Mouse (Mus musculus) retina, adult 2 months (tissue): ENCODE results near the gene Qpct.
"Not testable (repeated sequence)": the region's sequence is repeated elsewhere in the genome, so short reads cannot be mapped to it uniquely, and the experiment has no call there.

ENCODE experiments used
- DNase-seq: peaks from one replicate; pipeline ENCODE4 v3.0.0-alpha.2; 2012; ENCODE audit warnings: low read depth, low spot score

Gene Qpct

DNA sequence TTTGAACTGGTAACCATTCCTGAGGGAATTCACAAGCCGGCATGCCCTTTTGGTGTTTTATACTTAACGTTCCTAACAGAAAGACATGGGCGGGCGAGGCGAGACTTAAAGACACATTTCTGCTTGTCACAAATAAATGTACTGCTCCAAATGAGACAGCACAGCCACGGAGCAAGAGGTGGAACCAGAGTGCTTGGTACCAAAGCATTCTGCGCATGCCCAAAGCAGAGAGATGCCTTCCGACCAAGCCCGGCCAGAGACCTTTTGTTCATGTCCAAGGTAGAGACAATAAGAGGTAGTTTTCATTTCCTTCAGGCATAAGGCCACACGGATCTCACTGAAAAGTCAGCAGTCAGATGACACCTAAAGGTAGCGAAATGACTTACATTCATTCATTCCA, 20.2 kb downstream of the Qpct start:
- no peak for DNase-seq

DNA sequence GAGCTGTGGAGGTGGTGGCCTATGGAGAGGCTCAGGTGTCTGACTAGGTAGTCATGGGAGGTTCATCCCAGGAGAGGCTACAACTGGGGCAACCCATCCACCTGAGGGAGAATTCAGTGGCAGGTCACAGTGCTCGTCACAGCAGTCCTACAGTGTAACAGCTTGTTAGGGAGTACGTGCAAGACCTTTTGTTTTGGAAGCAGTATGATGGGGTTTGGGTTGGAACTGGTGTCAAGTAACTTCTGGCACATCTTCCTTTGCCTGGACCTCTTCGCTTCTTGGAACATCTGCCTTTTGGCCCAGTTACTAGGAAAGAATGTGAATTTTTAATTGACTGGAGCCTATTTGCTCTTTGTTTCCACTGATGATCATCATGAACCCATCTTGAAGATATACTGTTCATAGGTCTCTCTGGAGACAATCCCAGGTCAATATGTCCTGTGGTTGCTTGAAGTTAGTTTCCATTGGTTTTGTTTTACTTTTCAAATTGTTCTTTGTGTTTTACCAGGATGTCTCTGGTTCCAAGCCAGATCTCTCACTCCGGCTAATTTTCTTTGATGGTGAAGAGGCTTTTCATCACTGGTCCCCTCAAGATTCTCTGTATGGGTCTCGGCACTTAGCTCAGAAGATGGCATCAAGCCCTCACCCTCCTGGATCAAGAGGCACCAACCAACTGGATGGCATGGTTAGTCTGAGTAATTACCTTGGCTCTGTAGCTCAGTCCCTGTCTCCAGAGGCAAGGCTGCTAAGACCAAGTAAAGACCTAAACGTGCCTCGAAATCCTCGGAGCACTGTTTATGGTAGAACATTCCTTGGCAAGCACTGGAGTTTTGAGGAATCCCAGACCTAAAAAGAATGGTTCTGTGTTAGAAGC, 25.5 kb downstream of the Qpct start:
- no peak for DNase-seq

DNA sequence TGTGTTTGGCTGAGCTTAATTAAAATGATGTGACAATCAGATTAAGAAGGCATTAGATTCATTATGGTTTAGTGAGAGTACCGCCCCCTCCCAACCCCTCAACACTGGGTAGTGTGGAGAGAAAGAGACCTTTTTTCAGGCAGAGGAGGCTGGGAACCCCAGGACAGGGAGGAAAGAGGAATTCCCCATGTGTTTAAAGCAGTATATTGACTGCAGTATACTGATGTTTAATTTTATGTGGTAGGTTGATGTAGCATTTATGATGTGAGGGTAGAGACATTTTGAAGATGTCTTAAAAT, 26.1 kb downstream of the Qpct start:
- no peak for DNase-seq

DNA sequence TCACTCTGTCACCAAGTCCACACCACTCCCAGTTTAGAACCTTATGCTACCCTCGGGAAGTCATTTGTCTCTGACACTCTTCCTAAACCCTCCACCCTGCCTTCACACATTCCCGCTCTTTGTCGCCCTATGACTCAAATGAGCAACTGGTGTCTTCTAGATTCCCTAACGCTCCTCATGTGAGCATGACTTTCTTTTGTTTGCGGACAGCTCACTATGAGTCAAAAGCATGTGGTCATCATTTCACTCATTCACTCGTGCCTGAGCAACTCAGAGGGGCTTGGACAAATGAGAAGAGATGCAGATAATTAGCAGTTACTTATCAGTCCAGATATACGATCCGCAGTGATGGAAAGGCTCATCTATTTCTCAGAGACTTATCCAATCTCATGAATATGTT, 26.5 kb downstream of the Qpct start:
- no peak for DNase-seq

DNA sequence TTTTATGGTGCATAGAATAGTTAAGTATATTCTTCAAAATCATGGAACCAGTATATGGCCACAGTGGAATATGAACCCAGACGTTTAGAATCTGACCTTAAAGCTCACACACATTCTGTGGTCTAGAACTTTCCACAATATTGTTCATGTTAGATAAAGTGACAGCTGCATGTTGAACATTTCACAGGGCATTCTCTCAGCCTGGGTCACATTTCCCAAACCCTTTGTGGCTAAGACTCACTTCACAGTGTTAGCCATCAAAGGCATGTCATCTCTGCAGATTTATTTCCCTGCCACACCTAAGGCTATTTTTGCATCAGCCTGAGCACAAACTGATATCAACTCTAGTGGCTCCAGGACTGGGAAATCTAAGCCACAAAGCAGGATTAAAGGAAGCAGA, 40.0 kb downstream of the Qpct start:
- DNase-seq, result no peak

DNA sequence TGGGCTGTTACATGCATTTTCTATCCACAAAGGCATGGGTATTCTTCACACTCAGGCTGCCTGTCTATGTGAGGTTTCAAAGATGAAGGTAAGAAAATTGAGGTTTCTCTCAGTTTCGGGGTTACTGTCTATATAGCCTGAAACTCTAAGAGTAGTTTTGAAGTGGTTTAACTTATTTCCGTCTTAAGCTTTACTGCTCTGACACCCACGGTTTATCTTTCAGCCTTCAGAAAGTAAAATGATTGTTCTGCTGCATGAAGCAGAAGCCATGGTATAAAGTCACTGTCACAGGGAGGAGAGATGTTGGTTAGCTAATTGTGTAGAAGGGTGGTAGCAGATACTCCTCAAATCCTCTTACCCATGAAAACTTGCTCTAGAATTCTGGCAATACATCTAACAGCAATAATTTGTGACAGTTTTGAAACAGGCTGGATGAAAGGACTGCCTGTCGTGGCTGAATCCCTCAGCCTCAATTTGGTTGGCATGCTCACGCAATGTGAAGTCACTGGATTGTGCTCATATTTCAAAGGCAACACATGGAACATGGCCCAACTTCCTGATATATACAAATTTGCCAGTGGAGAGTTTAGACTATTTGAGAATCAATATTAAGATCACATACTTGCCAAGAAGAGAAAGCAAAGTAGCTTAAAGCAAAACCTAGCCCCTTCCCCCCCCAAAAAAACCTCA, 41.7 kb downstream of the Qpct start:
- DNase-seq, result no peak

DNA sequence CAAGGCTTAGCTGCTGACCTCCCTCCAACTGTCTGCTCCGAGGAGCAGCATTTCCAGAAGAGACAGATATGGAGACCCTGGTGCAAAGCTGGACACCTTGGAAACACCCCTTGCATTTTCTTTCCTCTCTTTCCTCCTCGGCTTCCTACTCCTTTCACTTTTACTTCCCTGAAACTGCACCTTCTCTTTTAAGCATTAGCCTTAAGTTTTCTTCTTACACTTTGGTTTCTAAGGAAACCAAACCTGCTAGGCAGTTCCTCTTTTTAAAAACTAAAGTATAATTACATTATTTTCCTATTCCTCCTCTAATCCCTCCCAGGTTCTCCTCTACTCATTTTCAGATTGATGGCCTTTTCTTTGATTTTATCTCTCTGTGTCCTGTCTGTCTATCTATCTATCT, 43.9 kb downstream of the Qpct start:
- no peak for DNase-seq

DNA sequence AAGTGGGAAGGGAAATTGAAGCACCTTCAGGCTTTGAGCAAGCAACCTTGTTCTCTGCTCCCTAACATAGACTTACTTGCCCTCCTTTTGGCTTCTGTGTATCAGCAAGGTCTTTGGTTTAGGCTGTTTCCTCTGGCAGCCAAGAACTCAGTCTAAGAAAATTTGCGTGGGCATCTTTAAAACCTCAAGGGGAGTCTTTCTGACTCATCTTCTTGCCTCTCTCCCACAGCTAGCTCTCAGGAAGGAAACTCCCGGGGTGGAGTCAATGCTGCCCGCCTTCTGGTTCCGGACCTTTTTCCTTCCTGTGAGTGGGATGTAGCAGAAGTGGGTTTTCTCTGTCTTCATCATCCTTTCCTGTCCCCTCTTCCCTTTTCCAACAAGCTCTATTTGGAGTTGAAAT, 48.2 kb downstream of the Qpct start:
- no peak for DNase-seq

DNA sequence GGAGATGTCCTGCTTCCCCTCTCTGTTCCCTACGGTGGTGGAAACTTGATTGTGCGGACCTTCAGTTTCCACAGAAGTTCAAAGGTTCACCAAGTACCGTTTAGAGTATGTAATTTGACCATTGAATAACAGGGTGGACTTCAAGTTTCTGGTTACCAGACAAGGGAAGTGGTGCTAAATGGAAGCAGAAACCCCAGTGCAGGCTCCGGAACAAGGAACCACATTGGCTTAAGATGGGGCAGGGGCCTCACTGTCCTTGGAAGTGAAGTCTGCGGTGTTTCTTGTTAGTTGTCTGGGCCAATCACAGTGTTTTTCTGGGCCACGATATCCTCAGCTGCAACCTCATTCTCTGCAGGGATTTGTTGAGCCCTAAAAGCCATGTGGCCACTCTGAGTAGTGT, 56.5 kb downstream of the Qpct start:
- DNase-seq, result no peak

DNA sequence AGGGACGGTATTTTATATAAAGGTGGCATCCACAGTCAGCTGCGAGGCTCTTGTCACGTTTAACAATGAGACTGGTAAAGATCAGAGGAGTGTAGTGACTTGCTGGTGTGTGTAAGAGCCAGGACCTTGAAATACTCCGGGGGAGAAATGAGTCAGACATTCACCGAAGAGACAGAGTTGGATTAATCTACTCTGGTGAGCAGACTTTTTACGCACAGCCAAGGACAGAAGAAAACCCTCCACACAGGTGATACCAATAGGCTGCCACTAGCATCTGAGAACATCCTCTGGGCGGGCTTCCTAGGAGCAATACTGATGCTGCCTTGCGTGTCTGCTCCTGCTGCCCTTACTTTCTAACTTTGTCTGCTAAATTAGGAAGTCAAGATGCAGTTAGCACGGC, 57.9 kb downstream of the Qpct start:
- DNase-seq, result no peak

DNA sequence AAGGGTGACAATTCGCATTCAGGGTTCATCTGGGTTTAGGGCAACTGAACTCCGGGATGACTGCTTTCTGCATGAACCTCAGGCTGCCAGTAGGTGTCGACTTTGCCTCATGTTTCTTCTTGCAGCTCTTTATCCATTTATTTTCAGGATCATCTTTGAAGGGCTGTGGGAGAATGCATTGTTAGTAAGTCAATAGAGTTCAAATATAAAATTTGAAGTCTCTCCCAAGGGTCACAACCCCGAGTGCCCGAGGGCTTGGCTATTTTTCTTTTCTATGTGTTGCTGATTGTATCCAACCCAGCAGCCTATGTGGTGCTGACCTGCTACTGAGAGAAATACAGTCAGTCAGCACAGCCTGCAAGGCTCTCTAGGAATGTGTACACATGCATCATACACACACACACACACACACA, 59.2 kb downstream of the Qpct start:
- peak; percentile 40 for DNase-seq

DNA sequence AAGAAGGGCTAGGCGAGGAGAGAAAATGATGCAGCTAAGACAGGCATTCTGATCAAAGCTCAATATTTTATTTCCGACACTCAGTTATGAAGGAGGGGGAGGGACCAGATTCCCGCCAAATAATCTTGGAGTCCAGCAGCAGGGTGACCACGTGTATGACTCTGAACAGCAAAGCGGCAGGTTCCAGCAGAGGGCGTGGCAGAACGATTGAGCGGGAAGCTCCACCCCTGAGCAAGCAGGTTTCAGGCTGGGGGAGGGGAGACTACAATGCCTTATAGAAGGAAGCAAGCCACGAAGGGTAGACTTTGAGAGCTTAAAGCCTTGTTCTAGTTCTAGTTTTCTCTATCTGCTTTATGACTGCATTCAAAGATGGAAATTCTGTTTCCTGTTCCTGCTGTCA, 63.5 kb downstream of the Qpct start:
- DNase-seq, result not testable (repeated sequence)

DNA sequence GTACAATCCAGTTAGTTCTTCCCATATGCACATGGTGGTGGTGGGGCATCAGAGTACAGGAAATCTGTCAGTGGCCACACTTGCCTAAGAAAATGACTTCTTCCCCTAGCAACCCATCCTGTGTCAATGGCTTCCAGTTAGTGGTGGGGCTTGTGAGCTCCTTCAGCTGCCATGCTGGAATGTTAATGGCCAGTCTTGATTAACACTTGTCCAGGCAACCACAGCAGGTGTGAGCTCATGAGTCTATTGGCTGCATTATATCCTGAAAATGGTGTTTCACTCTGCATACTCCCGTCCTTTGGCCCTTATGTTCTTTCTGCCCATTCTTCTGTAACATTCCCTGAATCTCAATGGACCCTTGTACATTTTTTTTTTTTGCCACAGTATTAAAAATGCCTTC, 67.4 kb downstream of the Qpct start:
- DNase-seq, result no peak

DNA sequence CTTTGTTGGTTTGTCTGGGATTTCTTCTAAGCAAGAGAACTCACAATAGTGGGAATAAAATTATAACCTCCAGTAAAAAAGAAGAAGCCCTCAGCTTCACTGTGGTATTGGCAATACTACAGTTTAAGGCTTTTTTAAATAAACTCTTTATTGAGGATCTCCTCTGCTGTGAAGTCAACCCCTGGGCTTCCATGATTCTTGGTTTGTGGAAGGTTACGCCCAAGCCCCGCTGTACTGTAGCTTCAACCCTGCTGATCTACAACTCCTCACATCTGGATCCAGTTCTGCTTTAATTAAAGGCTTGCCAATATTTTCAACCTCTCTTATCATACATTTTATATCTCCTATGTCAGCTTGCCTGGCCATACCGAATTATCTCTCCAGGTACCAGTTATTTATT, 68.6 kb downstream of the Qpct start:
- DNase-seq, result no peak

DNA sequence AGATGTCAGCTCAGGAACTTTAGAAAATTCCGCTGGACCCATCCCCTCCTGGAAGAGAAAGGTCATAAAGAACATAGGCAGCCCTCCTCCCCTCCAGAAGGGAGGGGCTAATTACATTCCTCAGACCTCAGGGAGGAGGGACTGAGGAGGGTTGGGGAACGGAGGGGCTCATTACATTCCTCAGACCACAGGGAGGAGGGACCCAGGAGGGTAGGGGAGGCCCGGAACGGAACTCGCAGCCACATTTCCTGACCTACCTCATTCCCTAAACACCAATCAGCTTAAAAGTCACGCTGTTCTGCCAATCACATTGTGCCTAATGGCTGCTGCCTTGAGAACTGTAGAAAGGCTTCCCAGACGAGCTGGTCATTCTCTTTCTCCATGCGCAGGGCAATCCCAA, 82.0 kb downstream of the Qpct start:
- no peak for DNase-seq

DNA sequence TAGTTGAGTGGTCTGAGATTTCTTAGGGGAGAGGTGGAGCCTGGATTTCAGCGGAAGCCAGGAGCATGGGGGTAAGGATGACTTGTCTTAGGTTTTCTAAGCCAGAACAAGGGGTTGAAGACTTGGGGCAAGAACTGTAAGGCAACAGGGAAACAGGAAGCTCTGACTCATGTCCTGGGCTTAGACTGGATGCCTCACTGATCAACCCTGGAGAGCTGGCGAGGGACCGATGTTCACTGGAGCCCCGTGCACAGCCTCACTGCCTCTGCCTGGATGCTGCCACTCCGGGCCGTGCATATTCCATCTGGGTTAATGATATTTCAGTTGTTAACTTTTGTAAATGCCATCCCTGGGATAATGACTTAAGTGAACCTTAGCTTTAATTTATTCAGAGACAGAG, 84.1 kb downstream of the Qpct start:
- DNase-seq, result no peak

DNA sequence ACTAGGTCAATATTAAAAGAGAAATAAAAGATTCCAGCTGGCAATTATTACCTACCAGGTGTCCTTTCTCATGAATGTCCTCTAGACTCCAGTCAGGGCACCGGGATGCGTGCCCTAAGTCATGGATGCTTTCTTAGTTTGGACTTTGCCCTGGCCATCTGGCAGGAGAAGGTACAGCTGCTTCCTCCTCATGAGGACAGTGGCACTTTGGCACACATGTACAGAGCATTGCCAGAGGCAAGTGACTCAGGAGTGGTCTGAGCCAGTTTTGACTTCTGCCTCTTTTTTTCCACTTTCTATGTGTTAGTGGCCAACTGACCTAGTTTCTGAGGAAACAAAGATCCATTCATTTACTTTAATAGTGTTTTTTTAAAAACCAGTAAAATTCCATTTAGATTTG, 84.7 kb downstream of the Qpct start:
- no peak for DNase-seq
